ENCODE assay signal across 8 mouse cellular contexts in the genomic region with DNA sequence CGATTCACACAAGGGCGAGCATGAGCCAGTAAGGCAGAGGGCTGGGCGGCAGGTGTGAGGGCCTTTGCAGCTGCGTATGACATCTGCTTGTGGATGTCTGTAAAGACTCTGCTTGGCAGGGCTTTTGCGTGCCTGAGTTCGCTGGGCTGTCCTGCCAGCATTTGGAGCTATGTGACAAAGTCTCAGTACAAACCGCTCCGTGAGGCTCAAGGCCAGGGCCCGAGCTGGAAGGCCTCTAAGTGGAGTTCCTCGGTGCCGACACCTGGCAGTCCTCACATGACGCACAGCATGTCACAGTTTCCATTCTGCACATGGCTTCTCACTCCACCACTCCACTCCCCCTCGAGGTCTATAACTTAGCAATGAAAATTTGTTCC.
A peak's percentile ranks its signal among the peaks of the same experiment; 100 is the strongest.
DNase-seq lines count a peak whose midpoint lies in the region; ATAC-seq lines count a peak whose summit lies in the region.

No protein-coding gene starts in this region.

- peak; percentile 11; the same call in 1 of the 2 replicates for ATAC-seq in limb, embryonic 11.5 days (ENCODE audit: insufficient number of reproducible peaks, low FRiP score, low TSS enrichment, low read depth)
- ATAC-seq in embryonic facial prominence, embryonic 14.5 days (ENCODE audit: low read depth), result peak; percentile 53
- ATAC-seq in heart, embryonic 15.5 days (replicated peaks; ENCODE audit: insufficient number of reproducible peaks, insufficient read depth, low FRiP score, low read depth), result 0 out of 2 replicates have a peak, but pooled peaks have one; percentile 12
- ATAC-seq in granulocyte monocyte progenitor cell, adult 5-6 weeks (replicated peaks; ENCODE audit: poor library complexity, severe bottlenecking), result no peak

- H3K9ac ChIP-seq in limb, embryonic 11.5 days (ENCODE audit: low read length), result no peak overlapping the region
- H3K9ac ChIP-seq in embryonic facial prominence, embryonic 14.5 days (ENCODE audit: low read depth, low read length), result no peak overlapping the region
- no peak overlapping the region for H3K9ac ChIP-seq in heart, embryonic 15.5 days

- no peaks in the 10 kb centered on the region for H3K27me3 ChIP-seq in limb, embryonic 11.5 days (ENCODE audit: control insufficient read depth, insufficient read depth, low read length)
- no peaks in the 10 kb centered on the region for H3K27me3 ChIP-seq in limb, embryonic 10.5 days (ENCODE audit: low read depth, poor library complexity, severe bottlenecking)
- H3K27me3 ChIP-seq in embryonic facial prominence, embryonic 14.5 days (replicated peaks; ENCODE audit: control insufficient read depth, insufficient read depth, low read length), result no peaks in the 10 kb centered on the region
- no peaks in the 10 kb centered on the region for H3K27me3 ChIP-seq in heart, embryonic 15.5 days

- WGBS in limb, embryonic 11.5 days, result 85% methylated on average over 13 of the region's 13 CpGs
- 94% methylated on average over 13 of the region's 13 CpGs for WGBS in limb, embryonic 10.5 days
- WGBS in embryonic facial prominence, embryonic 14.5 days, result 61% methylated on average over 13 of the region's 13 CpGs
- WGBS in heart, embryonic 15.5 days, result 60% methylated on average over 13 of the region's 13 CpGs

- no peaks in the 10 kb centered on the region for H3K9me3 ChIP-seq in limb, embryonic 11.5 days (ENCODE audit: control insufficient read depth, low read length)
- no peaks in the 10 kb centered on the region for H3K9me3 ChIP-seq in limb, embryonic 10.5 days (replicated peaks)
- no peaks in the 10 kb centered on the region for H3K9me3 ChIP-seq in embryonic facial prominence, embryonic 14.5 days (ENCODE audit: control insufficient read depth, low read length)
- no peaks in the 10 kb centered on the region for H3K9me3 ChIP-seq in heart, embryonic 15.5 days (replicated peaks)

- no peak overlapping the region for H3K4me3 ChIP-seq in limb, embryonic 11.5 days (ENCODE audit: low read depth, low read length)
- H3K4me3 ChIP-seq in limb, embryonic 10.5 days, result no peak overlapping the region
- H3K4me3 ChIP-seq in embryonic facial prominence, embryonic 14.5 days (ENCODE audit: low read depth, low read length), result no peak overlapping the region
- H3K4me3 ChIP-seq in heart, embryonic 15.5 days, result no peak overlapping the region

- peak; percentile 23 for DNase-seq in limb, embryonic 11.5 days (ENCODE audit: low spot score)
- no peak for DNase-seq in limb, embryonic 10.5 days (ENCODE audit: low spot score)
- DNase-seq in embryonic facial prominence, embryonic 14.5 days (ENCODE audit: low spot score), result peak; percentile 67
- DNase-seq in lung, postnatal 25 days (ENCODE audit: low spot score), result peak; percentile 32
- DNase-seq in cerebellum, adult 9-11 months, result no peak
- DNase-seq in layer of hippocampus, postnatal 25 days (ENCODE audit: extremely low spot score in 1 of 2, low spot score in 1 of 2), result no peak

- H3K27ac ChIP-seq in limb, embryonic 11.5 days (replicated peaks; ENCODE audit: low read depth, low read length), result no peak overlapping the region
- no peak overlapping the region for H3K27ac ChIP-seq in limb, embryonic 10.5 days
- no peak overlapping the region for H3K27ac ChIP-seq in embryonic facial prominence, embryonic 14.5 days (replicated peaks; ENCODE audit: low read depth, low read length)
- no peak overlapping the region for H3K27ac ChIP-seq in heart, embryonic 15.5 days

- H3K4me2 ChIP-seq in limb, embryonic 11.5 days (ENCODE audit: low read depth, severe bottlenecking), result no peak overlapping the region
- no peak overlapping the region for H3K4me2 ChIP-seq in embryonic facial prominence, embryonic 14.5 days (ENCODE audit: low read depth, low read length)
- H3K4me2 ChIP-seq in heart, embryonic 15.5 days, result no peak overlapping the region

- peaks cover 3% of the 10 kb centered on the region; the same call in 1 of the 2 replicates for H3K4me1 ChIP-seq in limb, embryonic 11.5 days (ENCODE audit: control insufficient read depth, insufficient read depth, low read length)
- H3K4me1 ChIP-seq in limb, embryonic 10.5 days, result peaks cover 17% of the 10 kb centered on the region
- H3K4me1 ChIP-seq in embryonic facial prominence, embryonic 14.5 days (ENCODE audit: control insufficient read depth, insufficient read depth, low read length), result peaks cover 16% of the 10 kb centered on the region; the same call in 1 of the 2 replicates
- H3K4me1 ChIP-seq in heart, embryonic 15.5 days (replicated peaks), result peaks cover 23% of the 10 kb centered on the region

- no peaks in the 10 kb centered on the region for H3K36me3 ChIP-seq in limb, embryonic 11.5 days (ENCODE audit: control insufficient read depth, insufficient read depth, low read length)
- 0 out of 2 replicates have a peak, but pooled peaks cover 8% of the 10 kb centered on the region for H3K36me3 ChIP-seq in limb, embryonic 10.5 days
- peaks cover 26% of the 10 kb centered on the region for H3K36me3 ChIP-seq in embryonic facial prominence, embryonic 14.5 days (ENCODE audit: control insufficient read depth, insufficient read depth, low read length)
- no peaks in the 10 kb centered on the region for H3K36me3 ChIP-seq in heart, embryonic 15.5 days

Comparison
In these comparisons a context has a peak if more than half of its experiments do, and no peak if none do; other contexts are left out.
1. DNase-seq: peak in limb, embryonic 11.5 days (single experiment), embryonic facial prominence, embryonic 14.5 days (single experiment) and lung, postnatal 25 days (single experiment); none in limb, embryonic 10.5 days (single experiment), cerebellum, adult 9-11 months (single experiment) and layer of hippocampus, postnatal 25 days (0 of 2).